Mouse (Mus musculus): ENCODE measurements around the gene Rere. TPM values are rescaled to one million over a fixed set of nuclear protein-coding genes. Genes with fewer than 3 reads are reported as not detected.

Rere gene
- polyA plus RNA-seq, 1 experiment from 2014 or later, result 19.9 TPM

DNA sequence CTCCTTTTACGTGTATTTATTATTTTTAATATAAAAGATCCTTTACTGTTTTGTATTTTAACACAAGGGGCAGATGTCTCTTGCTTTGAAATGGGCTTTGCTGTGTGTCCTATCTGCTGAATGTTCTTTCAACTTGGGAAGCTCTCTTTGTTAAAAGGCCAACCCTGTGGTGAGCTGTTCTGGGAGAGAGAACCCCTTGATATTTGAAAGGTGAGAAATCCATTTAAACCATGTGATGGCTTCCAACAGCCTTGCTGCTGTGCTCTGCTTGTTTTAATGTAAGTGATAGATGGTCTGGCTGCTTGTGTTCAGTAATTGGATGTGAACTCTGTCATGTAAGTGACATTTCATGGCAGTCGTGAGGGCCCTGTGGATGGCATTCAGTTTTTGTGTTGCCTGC lies 175.4 kb downstream of the Rere start:
- no peak overlapping the region for H3K4me3 ChIP-seq
- H3K9me3 ChIP-seq, result no peaks in the 10 kb centered on the region
- H3K9ac ChIP-seq, result no peak overlapping the region
- ATAC-seq (ENCODE audit: extremely low read depth, insufficient number of reproducible peaks, low FRiP score, low TSS enrichment), result no peak
- H3K4me2 ChIP-seq, result no peak overlapping the region
- H3K36me3 ChIP-seq, result no peaks in the 10 kb centered on the region
- peaks cover 96% of the 10 kb centered on the region for H3K4me1 ChIP-seq
- H3K27ac ChIP-seq (replicated peaks), result peak overlapping the region; percentile 48
- no peaks in the 10 kb centered on the region for H3K27me3 ChIP-seq (replicated peaks)
- WGBS, result 78% methylated on average over 2 of the region's 2 CpGs

- 37% methylated on average over 4 of the region's 4 CpGs for WGBS
- Histone ChIP-seq H3K27me3 (replicated peaks) (no peaks in the 10 kb centered on the region), H3K4me2 (no peak overlapping the region), H3K4me1 (peaks cover 96% of the 10 kb centered on the region), H3K9me3 (no peaks in the 10 kb centered on the region), H3K4me3 (no peak overlapping the region), H3K36me3 (no peaks in the 10 kb centered on the region), H3K27ac (replicated peaks) (peak overlapping the region; percentile 48), H3K9ac (peak overlapping the region; percentile 21; the same call in 1 of the 2 replicates)
- ATAC-seq (ENCODE audit: extremely low read depth, insufficient number of reproducible peaks, low FRiP score, low TSS enrichment), result no peak
Observed at GRCm38 (mm10) chr4:150457353-150457752, 175.9 kb downstream of the Rere start.

GRCm38 (mm10) chr4:150457771-150458170 lies 176.3 kb downstream of the Rere start:
- Histone ChIP-seq H3K9ac (peak overlapping the region; percentile 21; the same call in 1 of the 2 replicates), H3K4me1 (peaks cover 96% of the 10 kb centered on the region), H3K4me2 (no peak overlapping the region), H3K27me3 (replicated peaks) (no peaks in the 10 kb centered on the region), H3K36me3 (no peaks in the 10 kb centered on the region), H3K27ac (replicated peaks) (peak overlapping the region; percentile 48), H3K4me3 (no peak overlapping the region), H3K9me3 (no peaks in the 10 kb centered on the region)
- 45% methylated on average over 7 of the region's 7 CpGs for WGBS
- no peak for ATAC-seq (ENCODE audit: extremely low read depth, insufficient number of reproducible peaks, low FRiP score, low TSS enrichment)

GRCm38 (mm10) chr4:150459022-150459794 lies 177.8 kb downstream of the Rere start:
- ATAC-seq (ENCODE audit: extremely low read depth, insufficient number of reproducible peaks, low FRiP score, low TSS enrichment), result no peak

DNA sequence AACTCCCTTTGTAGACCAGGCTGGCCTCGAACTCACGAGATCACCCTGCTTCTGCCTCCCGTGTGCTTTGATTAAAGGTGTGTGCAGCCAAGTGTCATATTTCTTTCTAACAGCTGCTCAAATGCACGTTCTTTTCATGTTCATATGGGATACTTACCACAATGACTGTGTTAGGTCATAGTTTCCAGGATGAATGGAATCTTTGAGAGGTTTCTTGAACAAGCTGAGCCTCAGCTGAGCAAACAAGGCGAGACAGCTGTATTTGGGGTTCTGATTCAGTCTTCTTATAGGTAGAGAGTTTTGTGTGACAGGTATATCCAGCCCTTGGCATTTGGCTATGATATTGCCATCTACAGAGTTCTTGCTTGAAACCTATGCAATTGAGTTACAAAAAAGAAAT lies 179.0 kb downstream of the Rere start:
- Histone ChIP-seq H3K4me3 (no peak overlapping the region), H3K4me2 (no peak overlapping the region), H3K36me3 (no peaks in the 10 kb centered on the region), H3K27ac (replicated peaks) (peak overlapping the region; percentile 70), H3K27me3 (replicated peaks) (no peaks in the 10 kb centered on the region), H3K4me1 (peaks cover 92% of the 10 kb centered on the region), H3K9ac (no peak overlapping the region), H3K9me3 (no peaks in the 10 kb centered on the region)
- 73% methylated on average over 5 of the region's 5 CpGs for WGBS
- ATAC-seq (ENCODE audit: extremely low read depth, insufficient number of reproducible peaks, low FRiP score, low TSS enrichment), result no peak

More at GRCm38 (mm10) chr4:150459022-150459794, 177.8 kb downstream of the Rere start:
- Histone ChIP-seq H3K4me3 (no peak overlapping the region), H3K4me1 (peaks cover 95% of the 10 kb centered on the region), H3K27ac (replicated peaks) (no peak overlapping the region), H3K9ac (no peak overlapping the region), H3K4me2 (no peak overlapping the region), H3K36me3 (no peaks in the 10 kb centered on the region), H3K27me3 (replicated peaks) (no peaks in the 10 kb centered on the region), H3K9me3 (no peaks in the 10 kb centered on the region)
- 38% methylated on average over 6 of the region's 6 CpGs for WGBS

GRCm38 (mm10) chr4:150461011-150461410 lies 179.6 kb downstream of the Rere start:
- no peak for ATAC-seq (ENCODE audit: extremely low read depth, insufficient number of reproducible peaks, low FRiP score, low TSS enrichment)
- Histone ChIP-seq H3K27ac (replicated peaks) (peak overlapping the region; percentile 70), H3K36me3 (no peaks in the 10 kb centered on the region), H3K27me3 (replicated peaks) (no peaks in the 10 kb centered on the region), H3K4me2 (no peak overlapping the region), H3K4me1 (peaks cover 92% of the 10 kb centered on the region), H3K4me3 (no peak overlapping the region), H3K9me3 (no peaks in the 10 kb centered on the region), H3K9ac (0 out of 2 replicates have a peak overlapping the region, but pooled peaks have one; percentile 21)
- WGBS, result 41% methylated on average over 5 of the region's 5 CpGs

GRCm38 (mm10) chr4:150461427-150462189 lies 180.2 kb downstream of the Rere start:
- peaks cover 90% of the 10 kb centered on the region for H3K4me1 ChIP-seq
- no peaks in the 10 kb centered on the region for H3K27me3 ChIP-seq (replicated peaks)
- 24% methylated on average over 6 of the region's 6 CpGs for WGBS
- no peak overlapping the region for H3K4me2 ChIP-seq
- no peak for ATAC-seq (ENCODE audit: extremely low read depth, insufficient number of reproducible peaks, low FRiP score, low TSS enrichment)
- peak overlapping the region; percentile 70 for H3K27ac ChIP-seq (replicated peaks)
- H3K9ac ChIP-seq, result 0 out of 2 replicates have a peak overlapping the region, but pooled peaks have one; percentile 33
- H3K4me3 ChIP-seq, result no peak overlapping the region
- H3K9me3 ChIP-seq, result no peaks in the 10 kb centered on the region
- H3K36me3 ChIP-seq, result no peaks in the 10 kb centered on the region

DNA sequence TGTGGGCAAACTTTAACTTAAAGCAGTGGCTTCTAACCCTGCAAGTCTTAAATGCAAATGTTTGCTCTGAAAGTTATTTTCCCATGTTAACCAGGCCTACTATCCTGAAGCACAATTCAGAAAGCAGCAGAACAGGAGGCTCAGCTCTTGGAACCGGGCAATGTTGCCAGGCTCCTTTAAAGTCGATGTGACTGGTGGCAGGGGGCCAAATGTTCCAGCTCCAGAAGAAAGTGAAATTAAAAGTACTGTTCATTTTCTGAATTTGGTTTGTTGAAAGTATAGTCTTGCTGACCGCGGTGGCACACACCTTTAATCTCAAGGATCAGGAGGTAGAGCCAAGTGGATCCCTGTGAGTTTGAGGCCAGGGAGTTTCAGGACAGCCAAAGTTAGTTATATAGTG lies 180.9 kb downstream of the Rere start:
- H3K27ac ChIP-seq (replicated peaks), result peak overlapping the region; percentile 58
- no peak overlapping the region for H3K4me3 ChIP-seq
- H3K4me2 ChIP-seq, result no peak overlapping the region
- H3K27me3 ChIP-seq (replicated peaks), result no peaks in the 10 kb centered on the region
- WGBS, result 45% methylated on average over 4 of the region's 4 CpGs
- H3K9me3 ChIP-seq, result no peaks in the 10 kb centered on the region
- ATAC-seq (ENCODE audit: extremely low read depth, insufficient number of reproducible peaks, low FRiP score, low TSS enrichment), result no peak
- no peaks in the 10 kb centered on the region for H3K36me3 ChIP-seq
- peaks cover 83% of the 10 kb centered on the region for H3K4me1 ChIP-seq
- peak overlapping the region; percentile 17 for H3K9ac ChIP-seq

GRCm38 (mm10) chr4:150465759-150466158 lies 184.3 kb downstream of the Rere start:
- Histone ChIP-seq H3K4me1 (peaks cover 70% of the 10 kb centered on the region), H3K4me2 (no peak overlapping the region), H3K27me3 (replicated peaks) (no peaks in the 10 kb centered on the region), H3K36me3 (peaks cover 4% of the 10 kb centered on the region), H3K4me3 (no peak overlapping the region), H3K9me3 (no peaks in the 10 kb centered on the region), H3K27ac (replicated peaks) (no peak overlapping the region), H3K9ac (no peak overlapping the region)
- ATAC-seq (ENCODE audit: extremely low read depth, insufficient number of reproducible peaks, low FRiP score, low TSS enrichment), result no peak
- 53% methylated on average over 4 of the region's 4 CpGs for whole genome bisulfite sequencing

- peaks cover 57% of the 10 kb centered on the region for H3K4me1 ChIP-seq
- H3K27ac ChIP-seq (replicated peaks), result peak overlapping the region; percentile 74
- ATAC-seq (ENCODE audit: extremely low read depth, insufficient number of reproducible peaks, low FRiP score, low TSS enrichment), result no peak
- H3K36me3 ChIP-seq, result peaks cover 16% of the 10 kb centered on the region
- peak overlapping the region; percentile 57 for H3K4me2 ChIP-seq
- peak overlapping the region; percentile 22 for H3K4me3 ChIP-seq
- H3K27me3 ChIP-seq (replicated peaks), result no peaks in the 10 kb centered on the region
- 43% methylated on average over 10 of the region's 10 CpGs for WGBS
- H3K9me3 ChIP-seq, result no peaks in the 10 kb centered on the region
- H3K9ac ChIP-seq, result peak overlapping the region; percentile 5; the same call in 1 of the 2 replicates
Observed at GRCm38 (mm10) chr4:150469274-150469673, 187.8 kb downstream of the Rere start.

DNA sequence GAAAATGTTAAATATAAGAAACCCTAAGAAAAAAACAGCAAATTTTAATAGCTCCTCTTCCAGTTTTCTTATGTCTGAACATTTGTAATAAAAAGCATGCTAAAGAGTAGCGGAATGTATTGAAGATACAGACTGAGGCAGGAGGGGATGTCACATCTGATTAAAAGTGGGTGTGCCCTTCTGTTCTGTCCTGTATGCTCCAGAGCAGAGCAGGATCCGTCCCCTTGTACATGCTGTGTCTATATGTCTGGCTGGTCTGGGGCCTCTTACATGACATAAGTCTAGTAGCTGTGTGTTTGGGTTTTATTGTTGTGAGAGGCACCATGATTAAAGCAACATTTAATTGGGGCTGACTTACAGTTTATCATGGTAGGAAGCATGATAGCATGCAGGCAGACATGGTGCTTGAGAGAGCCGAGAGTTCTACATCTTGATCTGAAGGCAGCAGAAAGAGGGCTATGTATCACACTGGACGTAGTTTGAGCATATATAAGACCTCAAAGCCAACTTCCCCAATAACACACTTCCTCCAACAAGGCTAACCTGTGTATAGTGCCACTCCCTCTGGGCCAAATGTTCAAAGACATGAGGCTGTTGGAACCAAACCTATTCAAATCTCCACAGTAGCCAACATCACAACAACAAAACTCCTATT lies 189.4 kb downstream of the Rere start:
- no peak for ATAC-seq (ENCODE audit: extremely low read depth, insufficient number of reproducible peaks, low FRiP score, low TSS enrichment)
- H3K4me3 ChIP-seq, result no peak overlapping the region
- WGBS, result 81% methylated on average over 4 of the region's 4 CpGs
- H3K27ac ChIP-seq (replicated peaks), result no peak overlapping the region
- H3K27me3 ChIP-seq (replicated peaks), result no peaks in the 10 kb centered on the region
- H3K4me1 ChIP-seq, result peaks cover 58% of the 10 kb centered on the region
- peaks cover 18% of the 10 kb centered on the region for H3K36me3 ChIP-seq
- no peaks in the 10 kb centered on the region for H3K9me3 ChIP-seq
- H3K4me2 ChIP-seq, result no peak overlapping the region
- H3K9ac ChIP-seq, result no peak overlapping the region

Measured in heart, embryonic 13.5 days (tissue).